Mouse (Mus musculus) stomach, postnatal 0 days (tissue): Measurements from ENCODE around the gene Gm17651.
A peak's percentile ranks its signal among the peaks of the same experiment; 100 is the strongest.

Source experiments
- CTCF ChIP-seq: IDR thresholded peaks from 2 replicates; pipeline ENCODE4 v1.5.1; 2016; ENCODE audit warnings: antibody characterized with exemption, low read depth, mild to moderate bottlenecking, moderate library complexity
- EP300 ChIP-seq: optimal IDR thresholded peaks from 2 replicates; pipeline ENCODE3; 2016; ENCODE audit warnings: antibody characterized with exemption

DNA sequence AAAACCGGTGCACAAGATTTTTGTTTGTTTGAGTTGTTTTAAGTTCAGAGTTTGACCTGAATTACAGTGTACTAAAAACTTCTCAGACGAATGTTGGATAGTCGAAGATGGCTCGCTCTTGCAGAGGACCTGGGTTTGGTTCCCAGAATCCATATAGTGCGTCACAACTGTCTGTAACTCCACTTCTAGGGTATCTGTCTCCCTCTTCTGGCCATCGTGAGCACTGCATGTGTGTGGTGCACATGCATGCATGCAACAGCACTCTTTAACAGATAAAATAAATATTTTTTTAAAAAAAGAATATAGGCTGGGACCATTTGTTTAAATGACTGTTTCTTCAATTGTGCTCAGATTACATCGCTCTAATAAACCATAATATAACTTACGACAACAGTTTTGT, 19.6 kb downstream of the Gm17651 start:
- TF ChIP-seq CTCF: peak; percentile 69
- no peak for TF ChIP-seq EP300
